Mouse (Mus musculus) CH12.LX (cell line): ENCODE measurements at regions not wholly inside any gene's neighbourhood (a gene's known extent, or its start where the extent isn't known, plus 50 kb on each side); places are given as distances from the start of the nearest gene placed in this dataset.

Source experiments
- DNase-seq: peaks from one replicate; pipeline ENCODE4 v3.0.0-alpha.2; 2013; ENCODE audit errors: extremely low read depth
- H3K27ac ChIP-seq: 2 replicates; pipeline ENCODE4 v1.5.1; 2012; ENCODE audit warnings: low read depth, mild to moderate bottlenecking, control low read depth, moderate library complexity; ENCODE audit not compliant: insufficient read depth
- H3K27me3 ChIP-seq: replicated peaks from 2 replicates; pipeline ENCODE3; 2012; ENCODE audit warnings: inconsistent platforms
- H3K36me3 ChIP-seq, 2 experiments: replicated peaks in 1 of 2; 2 replicates each; pipeline versions ENCODE3 to v1.6.1; 2012; ENCODE audit warnings: inconsistent platforms in 1 of 2, low read length in 1 of 2, mild to moderate bottlenecking in 1 of 2, mixed read lengths in 1 of 2, moderate library complexity in 1 of 2; ENCODE audit not compliant: control insufficient read depth in 1 of 2, insufficient read depth in 1 of 2
- H3K4me1 ChIP-seq, 2 experiments: 2 replicates each; pipeline ENCODE4 v1.6.1; 2012; ENCODE audit warnings: inconsistent platforms in 1 of 2, moderate library complexity in 1 of 2; ENCODE audit not compliant: insufficient read depth in 2 of 2, control insufficient read depth in 1 of 2
- H3K4me2 ChIP-seq: 2 replicates; pipeline ENCODE4 v1.6.1; 2012; ENCODE audit warnings: low read depth, mild to moderate bottlenecking, control low read depth; ENCODE audit not compliant: poor library complexity, insufficient read depth, severe bottlenecking
- H3K4me3 ChIP-seq, 3 experiments: fragments of 150-350 bp in 1 of 3; sonication (generic) in 1 of 3; replicated peaks in 1 of 3; 2 replicates each; pipeline versions ENCODE3 to v1.5.1; 2011 to 2012; ENCODE audit warnings: low read depth in 2 of 3, low read length in 2 of 3, mild to moderate bottlenecking in 2 of 3, moderate library complexity in 2 of 3, control low read depth in 1 of 3, improper control_type of control experiment in 1 of 3, inconsistent platforms in 1 of 3, mixed read lengths in 1 of 3; ENCODE audit not compliant: poor library complexity in 1 of 3
- H3K79me2 ChIP-seq: replicated peaks from 2 replicates; pipeline ENCODE4 v1.6.1; 2012; ENCODE audit warnings: mild to moderate bottlenecking, moderate library complexity; ENCODE audit not compliant: control insufficient read depth, poor library complexity, insufficient read depth, severe bottlenecking; ENCODE audit errors: extremely low read depth
- H3K9ac ChIP-seq: 2 replicates; pipeline ENCODE4 v1.6.1; 2012; ENCODE audit warnings: low read depth, mild to moderate bottlenecking, control low read depth, moderate library complexity; ENCODE audit not compliant: insufficient read depth
- H3K9me3 ChIP-seq: replicated peaks from 2 replicates; pipeline ENCODE3; 2012; ENCODE audit warnings: low read length, inconsistent platforms, mixed read lengths
- BHLHE40 ChIP-seq: IDR thresholded peaks from 2 replicates; pipeline ENCODE4 v1.6.1; 2011; ENCODE audit warnings: mild to moderate bottlenecking, low read depth, low read length, improper control_type of control experiment
- CHD2 ChIP-seq: IDR thresholded peaks from 2 replicates; pipeline ENCODE4 v1.6.1; 2011; ENCODE audit warnings: low read length, improper control_type of control experiment
- ELF1 ChIP-seq: IDR thresholded peaks from 2 replicates; pipeline ENCODE4 v1.6.1; 2014; ENCODE audit warnings: low read depth, mild to moderate bottlenecking, inconsistent platforms, low read length, improper control_type of control experiment
- EP300 ChIP-seq: IDR thresholded peaks from 2 replicates; pipeline ENCODE4 v1.6.1; 2011; ENCODE audit warnings: low read length, improper control_type of control experiment
- ETS1 ChIP-seq: conservative IDR thresholded peaks from 2 replicates; pipeline ENCODE4 v1.6.1; 2012; ENCODE audit warnings: low read depth, mild to moderate bottlenecking, inconsistent platforms, low read length, improper control_type of control experiment, moderate library complexity
- JUN ChIP-seq: IDR thresholded peaks from 2 replicates; pipeline ENCODE4 v1.6.1; 2011; ENCODE audit warnings: low read depth, mild to moderate bottlenecking, low read length, improper control_type of control experiment, moderate library complexity; ENCODE audit not compliant: insufficient read depth
- JUND ChIP-seq: conservative IDR thresholded peaks from 2 replicates; pipeline ENCODE4 v1.6.1; 2011; ENCODE audit warnings: low read depth, low read length, improper control_type of control experiment
- MAFK ChIP-seq: IDR thresholded peaks from 2 replicates; pipeline ENCODE4 v1.6.1; 2011; ENCODE audit warnings: low read length, improper control_type of control experiment; ENCODE audit not compliant: insufficient replicate concordance
- MAX ChIP-seq: IDR thresholded peaks from 2 replicates; pipeline ENCODE4 v1.6.1; 2011; ENCODE audit warnings: low read length, improper control_type of control experiment
- MXI1 ChIP-seq: IDR thresholded peaks from 2 replicates; pipeline ENCODE4 v1.6.1; 2011; ENCODE audit warnings: mild to moderate bottlenecking, low read depth, low read length, improper control_type of control experiment
- NRF1 ChIP-seq: IDR thresholded peaks from 2 replicates; pipeline ENCODE4 v1.6.1; 2014; ENCODE audit warnings: low read depth, mild to moderate bottlenecking, inconsistent platforms, low read length, improper control_type of control experiment, moderate library complexity
- POLR2A ChIP-seq: IDR thresholded peaks from 2 replicates; pipeline ENCODE4 v1.6.1; 2011; ENCODE audit warnings: low read depth, mild to moderate bottlenecking, improper control_type of control experiment, low read length
- POLR2AphosphoS2 ChIP-seq: IDR thresholded peaks from 2 replicates; pipeline ENCODE4 v1.6.1; 2011; ENCODE audit warnings: low read depth, low read length, improper control_type of control experiment
- SMC3 ChIP-seq: IDR thresholded peaks from 2 replicates; pipeline ENCODE4 v1.6.1; 2011; ENCODE audit warnings: low read depth, low read length, improper control_type of control experiment
- TCF12 ChIP-seq: IDR thresholded peaks from 2 replicates; pipeline ENCODE4 v1.6.1; 2014; ENCODE audit warnings: low read depth, mild to moderate bottlenecking, inconsistent platforms, low read length, improper control_type of control experiment
- USF1 ChIP-seq: IDR thresholded peaks from 2 replicates; pipeline ENCODE4 v1.6.1; 2014; ENCODE audit warnings: low read depth, mild to moderate bottlenecking, inconsistent platforms, low read length, improper control_type of control experiment
- ZKSCAN1 ChIP-seq: IDR thresholded peaks from 2 replicates; pipeline ENCODE4 v1.6.1; 2012; ENCODE audit warnings: low read depth, inconsistent platforms, low read length, improper control_type of control experiment, borderline replicate concordance
- ZNF384 ChIP-seq: IDR thresholded peaks from 2 replicates; pipeline ENCODE4 v1.6.1; 2012; ENCODE audit warnings: low read depth, low read length, improper control_type of control experiment, inconsistent platforms
- dilution Hi-C: fragments of 300-500 bp; cut with MboI; formaldehyde crosslinking; loops from 2 replicates; pipeline ENCODE4 v1.14.3; 2020; ENCODE audit warnings: low sequenced_read_pairs; ENCODE audit not compliant: extremely low pct_unique_long_range_greater_than_20kb, extremely low pct_ligation_motif_present
- in situ Hi-C: fragments of 300-500 bp; cut with MboI; formaldehyde crosslinking; loops from 3 replicates; pipeline ENCODE4 v1.14.3; 2019; ENCODE audit warnings: low sequenced_read_pairs, low pct_ligation_motif_present, low pct_unique_long_range_greater_than_20kb, mixed read lengths

DNA sequence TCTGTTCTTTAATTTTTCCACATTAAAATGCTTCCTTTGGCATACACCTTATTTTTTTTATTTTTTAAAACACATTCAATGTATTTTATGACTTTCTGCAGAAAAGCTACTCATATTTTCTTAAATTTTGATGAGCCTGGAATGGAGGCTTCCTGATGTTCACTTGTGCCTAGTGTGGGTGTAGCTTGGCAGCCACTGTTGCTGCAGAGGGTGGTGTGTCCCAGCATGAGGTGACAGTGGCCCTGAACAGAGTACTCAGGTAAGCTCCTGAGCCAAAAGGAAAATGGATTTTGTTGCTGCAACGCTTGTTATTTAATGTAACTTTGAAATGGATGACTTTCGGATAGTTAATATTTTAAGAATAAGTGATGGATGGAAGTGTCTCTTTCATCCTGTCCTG, 170.6 kb downstream of the Eipr1 start:
- in situ Hi-C loops, result no loop called here
- H3K27me3 ChIP-seq, result no peaks in the 10 kb centered on the region
- DNase-seq, result no peak
- no peak overlapping the region for H3K27ac ChIP-seq
- H3K9me3 ChIP-seq, result no peaks in the 10 kb centered on the region
- no peaks in the 10 kb centered on the region for H3K4me1 ChIP-seq
- H3K79me2 ChIP-seq, result no peaks in the 10 kb centered on the region
- H3K36me3 ChIP-seq, result no peaks in the 10 kb centered on the region
- H3K4me2 ChIP-seq, result no peak overlapping the region
- H3K9ac ChIP-seq, result no peak overlapping the region
- H3K4me3 ChIP-seq, result no peak overlapping the region
- dilution Hi-C loops, result no loop called here
- TF ChIP-seq CHD2 (no peak), NRF1 (no peak), MAFK (no peak), ELF1 (no peak), BHLHE40 (no peak), JUND (no peak), EP300 (no peak), POLR2AphosphoS2 (no peak), TCF12 (no peak), ZKSCAN1 (no peak), USF1 (no peak), MXI1 (no peak), ETS1 (no peak), ZNF384 (no peak)
- TF ChIP-seq, all 38 proteins: peak for 0

DNA sequence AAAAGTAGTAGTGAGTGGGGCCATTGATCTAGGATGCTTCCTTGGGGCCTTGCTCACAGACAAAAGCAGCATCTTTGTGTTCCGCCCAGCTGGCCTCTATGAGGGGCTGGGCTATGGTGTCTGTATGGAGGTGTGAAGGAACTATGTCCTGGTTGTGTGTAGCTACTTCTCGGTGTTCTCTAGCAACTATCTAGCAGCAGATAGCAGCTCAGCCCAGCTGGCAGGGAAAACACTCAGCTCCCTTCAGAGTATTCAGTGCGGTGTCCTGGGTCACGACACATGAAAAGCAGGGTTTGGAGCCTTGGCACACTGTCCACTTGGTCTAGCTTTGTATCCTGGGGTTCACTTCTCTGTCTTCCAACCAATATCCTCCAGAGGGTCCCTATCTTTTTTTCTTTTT, 173.6 kb downstream of the Eipr1 start:
- H3K36me3 ChIP-seq, result no peaks in the 10 kb centered on the region
- in situ Hi-C loops (no loop called here), dilution Hi-C loops (no loop called here)
- TF ChIP-seq NRF1, result no peak
- TF ChIP-seq ETS1, result no peak
- no peak for TF ChIP-seq MAFK
- TF ChIP-seq MAX, result no peak
- TF ChIP-seq POLR2A, result no peak
- TF ChIP-seq SMC3, result no peak
- TF ChIP-seq JUN, result no peak
- TF ChIP-seq MXI1, result no peak
- no peak overlapping the region for H3K9ac ChIP-seq
- H3K9me3 ChIP-seq, result no peaks in the 10 kb centered on the region
- no peak overlapping the region for H3K4me2 ChIP-seq
- no peaks in the 10 kb centered on the region for H3K79me2 ChIP-seq
- no peak overlapping the region for H3K27ac ChIP-seq
- no peak overlapping the region for H3K4me3 ChIP-seq
- H3K4me1 ChIP-seq, result no peaks in the 10 kb centered on the region
- H3K27me3 ChIP-seq, result no peaks in the 10 kb centered on the region
- DNase-seq, result no peak
